Mouse (Mus musculus) forebrain, postnatal 0 days (tissue): ENCODE measurements around the gene Hnrnph1. TPM values are rescaled to one million over a fixed set of nuclear protein-coding genes. Genes with fewer than 3 reads are reported as not detected.

Experiments used
- ATAC-seq: fragments of 200-750 bp; cut with Nextera tagmentation; 2 replicates; pipeline ENCODE4 v1.8.0; 2017; ENCODE audit warnings: mild to moderate bottlenecking, moderate library complexity
- DNase-seq: peaks from one replicate; pipeline ENCODE4 v3.0.0-alpha.2; 2015
- H3K27ac ChIP-seq: fragments of 300-500 bp; sonication (generic); 2 replicates; pipeline ENCODE4 v1.5.1; 2014; ENCODE audit warnings: low read depth, mild to moderate bottlenecking, antibody characterized with exemption, low read length, moderate library complexity, mixed read lengths
- H3K27me3 ChIP-seq: fragments of 300-500 bp; sonication (generic); 2 replicates; pipeline ENCODE4 v1.6.1; 2014; ENCODE audit warnings: mild to moderate bottlenecking, low read length, mixed read lengths; ENCODE audit not compliant: insufficient read depth
- H3K36me3 ChIP-seq: fragments of 300-500 bp; sonication (generic); 2 replicates; pipeline ENCODE4 v1.6.1; 2014; ENCODE audit warnings: mild to moderate bottlenecking, moderate library complexity; ENCODE audit not compliant: insufficient read depth
- H3K4me1 ChIP-seq: fragments of 300-500 bp; sonication (generic); 2 replicates; pipeline ENCODE4 v1.6.1; 2014; ENCODE audit warnings: antibody characterized with exemption; ENCODE audit not compliant: insufficient read depth
- H3K4me2 ChIP-seq: fragments of 300-500 bp; sonication (generic); 2 replicates; pipeline ENCODE4 v1.6.1; 2014; ENCODE audit warnings: low read depth, mild to moderate bottlenecking, moderate library complexity
- H3K4me3 ChIP-seq: fragments of 300-500 bp; sonication (generic); 2 replicates; pipeline ENCODE4 v1.5.1; 2014; ENCODE audit warnings: low read depth, low read length, mixed read lengths
- H3K9ac ChIP-seq: fragments of 300-500 bp; sonication (generic); 2 replicates; pipeline ENCODE4 v1.6.1; 2014; ENCODE audit warnings: mild to moderate bottlenecking
- H3K9me3 ChIP-seq: fragments of 300-500 bp; sonication (generic); 2 replicates; pipeline ENCODE4 v1.6.1; 2016; ENCODE audit warnings: low read length
- CTCF ChIP-seq: sonication (generic); IDR thresholded peaks from 2 replicates; pipeline ENCODE4 v1.5.1; 2016; ENCODE audit warnings: antibody characterized with exemption, control low read depth, low read depth
- WGBS: fragments of 180-500 bp; shearing (Covaris S2); extraction: QIAGEN DNeasy Blood & Tissue Kit; methylation state at CpG from one replicate; pipeline ENCODE4 v1.1.7; 2014; 5-methylcytosine and 5-hydroxymethylcytosine counted together
- polyA plus RNA-seq: library from polyadenylated mRNA; unstranded; fragments of >200 nt; fragmentation: Nextera tagmentation; extraction: Ambion mirVana; gene quantifications from 2 replicates; pipeline ENCODE4 v1.2.1, GENCODE M21; 2015
- total RNA-seq: library from RNA; depleted of rRNA; stranded (reverse); fragments of >200 nt; gene quantifications from 2 replicates; pipeline ENCODE4 v1.2.3, GENCODE M21; 2014; rRNA removed

Hnrnph1 gene
- total RNA-seq (325 and 407 TPM in 2 replicates), polyA plus RNA-seq (297 and 302 TPM in 2 replicates)

- 2% methylated on average over 76 of the region's 76 CpGs for WGBS
- Histone ChIP-seq H3K4me1 (peaks cover 9% of the 10 kb centered on the region), H3K4me3 (peak within 1 kb of the TSS; percentile 99), H3K9me3 (no peaks in the 10 kb centered on the region), H3K27ac (peak within 1 kb of the TSS; percentile 100), H3K27me3 (no peaks in the 10 kb centered on the region; the same call in 1 of the 2 replicates), H3K36me3 (peaks cover 7% of the 10 kb centered on the region), H3K9ac (peak within 1 kb of the TSS; percentile 100), H3K4me2 (peak within 1 kb of the TSS; percentile 81)
- DNase-seq = peak; percentile 99
- peak; percentile 94 for ATAC-seq
- TF ChIP-seq CTCF = no peak
Observed at GRCm38 (mm10) chr11:50376911-50377891, at the start of gene Hnrnph1. Gene Hnrnph1, plus strand, starts transcription at chr11:50376990.

- Histone ChIP-seq H3K27ac (no peak overlapping the region), H3K4me1 (peaks cover 20% of the 10 kb centered on the region), H3K4me3 (no peak overlapping the region), H3K4me2 (no peak overlapping the region), H3K9me3 (no peaks in the 10 kb centered on the region), H3K36me3 (no peaks in the 10 kb centered on the region), H3K9ac (no peak overlapping the region), H3K27me3 (no peaks in the 10 kb centered on the region)
- DNase-seq = no peak
- WGBS = 94% methylated on average over 3 of the region's 3 CpGs
- ATAC-seq = no peak
- TF ChIP-seq CTCF = no peak
Observed at GRCm38 (mm10) chr11:50328075-50328625, 48.6 kb upstream of the Hnrnph1 start.

DNA sequence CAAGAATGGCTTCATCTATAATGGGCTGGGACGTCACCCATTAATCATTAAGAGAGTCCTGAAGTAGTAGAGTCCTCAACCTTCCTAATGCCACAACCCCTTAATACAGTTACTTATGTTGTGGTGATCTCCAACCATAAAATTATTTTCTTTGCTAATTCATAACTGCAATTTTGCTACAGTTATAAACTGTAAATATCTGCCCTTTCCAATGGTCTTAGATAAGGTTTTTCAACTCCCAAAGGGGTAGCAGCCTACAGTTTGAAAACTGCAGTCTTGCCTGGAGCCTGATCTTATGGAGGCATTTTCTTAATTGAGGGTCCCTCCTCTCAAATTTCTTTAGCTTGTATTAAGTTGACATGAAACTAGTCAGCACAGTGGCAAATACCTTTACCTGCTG lies 47.4 kb upstream of the Hnrnph1 start:
- no peak for TF ChIP-seq CTCF
- H3K27me3 ChIP-seq = no peaks in the 10 kb centered on the region
- H3K4me2 ChIP-seq = no peak overlapping the region
- H3K27ac ChIP-seq = no peak overlapping the region
- no peaks in the 10 kb centered on the region for H3K36me3 ChIP-seq
- WGBS = 97% methylated on average over 1 of the region's 1 CpGs
- DNase-seq = no peak
- no peak for ATAC-seq
- H3K4me1 ChIP-seq = peaks cover 10% of the 10 kb centered on the region
- H3K9me3 ChIP-seq = no peaks in the 10 kb centered on the region
- no peak overlapping the region for H3K4me3 ChIP-seq
- H3K9ac ChIP-seq = no peak overlapping the region

- H3K4me2 ChIP-seq = no peak overlapping the region
- no peaks in the 10 kb centered on the region for H3K9me3 ChIP-seq
- H3K36me3 ChIP-seq = no peaks in the 10 kb centered on the region
- DNase-seq = no peak
- no peak overlapping the region for H3K4me3 ChIP-seq
- WGBS = 80% methylated on average over 3 of the region's 3 CpGs
- no peak overlapping the region for H3K27ac ChIP-seq
- no peak for TF ChIP-seq CTCF
- no peaks in the 10 kb centered on the region for H3K27me3 ChIP-seq
- ATAC-seq = no peak
- no peak overlapping the region for H3K9ac ChIP-seq
- H3K4me1 ChIP-seq = no peaks in the 10 kb centered on the region
Observed at GRCm38 (mm10) chr11:50333181-50333580, 43.6 kb upstream of the Hnrnph1 start.

GRCm38 (mm10) chr11:50336126-50336525 lies 40.7 kb upstream of the Hnrnph1 start:
- no peak for DNase-seq
- no peak for ATAC-seq
- Histone ChIP-seq H3K27ac (no peak overlapping the region), H3K27me3 (no peaks in the 10 kb centered on the region), H3K4me1 (no peaks in the 10 kb centered on the region), H3K4me2 (no peak overlapping the region), H3K9me3 (no peaks in the 10 kb centered on the region), H3K36me3 (no peaks in the 10 kb centered on the region), H3K4me3 (no peak overlapping the region), H3K9ac (no peak overlapping the region)
- no peak for TF ChIP-seq CTCF
- WGBS = 58% methylated on average over 1 of the region's 1 CpGs

DNA sequence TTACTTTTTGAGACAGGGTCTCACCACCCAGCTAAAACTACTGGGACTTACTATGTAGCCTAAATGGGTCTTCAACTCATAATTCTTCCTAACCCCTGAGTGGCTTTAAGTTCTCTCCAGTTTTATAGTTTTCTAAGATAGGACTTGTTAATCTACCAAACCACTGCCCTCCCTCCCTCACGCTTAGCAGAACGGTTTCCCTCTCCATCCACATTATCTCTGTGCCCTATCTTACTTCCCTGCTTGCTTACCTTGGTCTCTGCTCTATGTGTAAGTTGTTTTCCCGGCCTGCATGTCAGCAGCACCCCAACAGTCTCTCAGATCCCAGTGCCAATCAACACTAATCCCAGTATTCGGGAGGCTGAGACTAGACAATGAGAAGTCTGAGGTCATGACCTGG lies 39.9 kb upstream of the Hnrnph1 start:
- Histone ChIP-seq H3K27ac (no peak overlapping the region), H3K4me2 (no peak overlapping the region), H3K4me3 (no peak overlapping the region), H3K9me3 (no peaks in the 10 kb centered on the region), H3K27me3 (no peaks in the 10 kb centered on the region), H3K9ac (no peak overlapping the region), H3K4me1 (no peaks in the 10 kb centered on the region), H3K36me3 (no peaks in the 10 kb centered on the region)
- WGBS = 65% methylated on average over 4 of the region's 4 CpGs
- no peak for TF ChIP-seq CTCF
- ATAC-seq (no peak), DNase-seq (no peak)

DNA sequence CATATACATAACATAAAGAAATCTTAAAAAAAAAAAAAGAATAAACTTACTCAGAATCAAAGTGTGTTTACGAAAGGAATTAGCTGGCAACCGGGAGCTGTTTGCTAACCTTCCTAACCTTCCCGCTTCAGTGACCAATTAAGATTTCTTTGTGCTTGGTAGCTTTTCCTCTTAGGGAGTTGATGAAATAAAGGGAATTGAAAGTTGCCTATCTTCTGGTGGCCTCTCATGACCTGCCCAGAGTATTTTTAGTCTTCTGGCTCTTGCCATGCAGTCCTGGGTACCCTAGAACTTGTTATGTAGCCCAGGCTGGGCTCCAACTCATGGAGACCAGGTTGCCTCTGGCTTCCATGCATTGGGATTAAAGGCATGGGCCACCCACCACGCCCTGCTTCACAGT lies 31.3 kb upstream of the Hnrnph1 start:
- DNase-seq (no peak), ATAC-seq (no peak)
- Histone ChIP-seq H3K27ac (no peak overlapping the region), H3K9me3 (no peaks in the 10 kb centered on the region), H3K27me3 (no peaks in the 10 kb centered on the region), H3K36me3 (no peaks in the 10 kb centered on the region), H3K4me2 (no peak overlapping the region), H3K9ac (no peak overlapping the region), H3K4me1 (no peaks in the 10 kb centered on the region), H3K4me3 (no peak overlapping the region)
- whole genome bisulfite sequencing = 76% methylated on average over 4 of the region's 4 CpGs
- TF ChIP-seq CTCF = no peak
